Comparison of ENCODE assay signal across 9 mouse cellular contexts in the genomic region with DNA sequence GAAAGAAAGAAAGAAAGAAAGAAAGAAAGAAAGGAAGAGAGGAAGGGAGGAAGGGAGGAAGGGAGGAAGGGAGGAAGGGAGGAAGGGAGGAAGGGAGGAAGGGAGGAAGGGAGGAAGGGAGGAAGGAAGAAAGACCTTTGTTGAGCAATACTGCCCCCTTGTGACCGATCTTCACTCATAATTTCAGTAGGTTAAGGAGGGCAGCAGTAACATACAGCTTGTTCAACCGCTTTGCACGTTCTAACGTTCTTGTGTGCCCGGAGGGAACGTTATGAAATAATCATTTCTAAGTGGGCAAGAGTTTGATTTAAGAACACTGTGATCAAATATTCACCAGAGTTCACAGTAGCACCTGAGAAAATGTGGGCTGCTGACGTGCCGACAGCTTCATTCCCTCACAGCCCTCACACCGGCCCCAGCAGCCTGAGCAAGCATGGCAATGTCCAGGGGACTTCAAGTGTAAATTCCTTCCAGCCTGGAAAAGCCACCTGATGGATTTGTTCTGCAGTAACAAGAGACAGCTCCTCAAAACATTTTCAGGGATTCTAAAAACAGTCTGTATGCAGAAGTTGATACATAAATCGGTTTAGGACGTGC. TPM values are rescaled to one million over a fixed set of nuclear protein-coding genes. Genes with fewer than 3 reads are reported as not detected.
DNase-seq lines count a peak whose midpoint lies in the region; ATAC-seq and TF ChIP-seq lines count a peak whose summit lies in the region.
"Had no signal": no experiment of that assay in that cellular context is flagged by ENCODE, and none has a peak within 500 bp of the region (broad histone marks: within the 10 kb centered on the region; RNA-seq: fewer than 3 reads in every experiment).

No protein-coding gene starts in this region.

- no peaks in the 10 kb centered on the region for H3K9me3 ChIP-seq in heart, embryonic 10.5 days
- H3K9me3 ChIP-seq in intestine, postnatal 0 days (ENCODE audit: control insufficient read depth) = no peaks in the 10 kb centered on the region

- no peaks in the 10 kb centered on the region for H3K27me3 ChIP-seq in heart, embryonic 10.5 days (ENCODE audit: insufficient read depth, poor library complexity, severe bottlenecking)
- no peaks in the 10 kb centered on the region for H3K27me3 ChIP-seq in intestine, postnatal 0 days (replicated peaks; ENCODE audit: control insufficient read depth, insufficient read depth, low read length)

- peak; percentile 71 for DNase-seq in heart, embryonic 10.5 days (ENCODE audit: low spot score)
- DNase-seq in heart, adult 11 months = no peak
- peak; percentile 73 for DNase-seq in thymus, postnatal 0 days (ENCODE audit: low spot score)
- DNase-seq in thymus, adult 18-20 months = no peak
- DNase-seq in embryo, embryonic 10 days (ENCODE audit: low spot score) = peak; percentile 80
- DNase-seq in retina, postnatal 7 days (ENCODE audit: low read depth, low spot score) = peak; percentile 46
- DNase-seq in yolk sac, embryonic 10.5 days (ENCODE audit: low spot score) = no peak

- peaks cover 14% of the 10 kb centered on the region for H3K4me1 ChIP-seq in heart, embryonic 10.5 days
- no peaks in the 10 kb centered on the region for H3K4me1 ChIP-seq in intestine, postnatal 0 days (replicated peaks; ENCODE audit: control insufficient read depth, insufficient read depth, low read length)

- H3K4me2 ChIP-seq in intestine, postnatal 0 days (replicated peaks; ENCODE audit: low read depth) = no peak overlapping the region; the same call in 1 of the 2 replicates

- H3K27ac ChIP-seq in heart, embryonic 10.5 days = no peak overlapping the region
- no peak overlapping the region for H3K27ac ChIP-seq in intestine, postnatal 0 days (ENCODE audit: low read depth, low read length)
- H3K27ac ChIP-seq: macrophage had no signal

- H3K4me3 ChIP-seq in heart, embryonic 10.5 days = no peak overlapping the region
- H3K4me3 ChIP-seq in intestine, postnatal 0 days (ENCODE audit: low read depth, low read length) = no peak overlapping the region

- WGBS in heart, embryonic 10.5 days = 45% methylated on average over 11 of the region's 11 CpGs
- 33% methylated on average over 11 of the region's 11 CpGs for WGBS in intestine, postnatal 0 days

- ATAC-seq in intestine, postnatal 0 days = no peak

- peak; percentile 83 for TF ChIP-seq CTCF in intestine, postnatal 0 days (IDR thresholded peaks at IDR 0.05; ENCODE audit: low read depth)

- no peaks in the 10 kb centered on the region for H3K36me3 ChIP-seq in heart, embryonic 10.5 days
- H3K36me3 ChIP-seq in intestine, postnatal 0 days (ENCODE audit: control insufficient read depth, insufficient read depth) = no peaks in the 10 kb centered on the region

- H3K9ac ChIP-seq in intestine, postnatal 0 days (ENCODE audit: low read depth, low read length) = no peak overlapping the region

RNA-seq across cellular contexts. Expression of a gene that starts 26.2 kb away (rescaled TPM):
- 91.6 and 122 TPM in 2 replicates for polyA plus RNA-seq in heart, embryonic 10.5 days (2016; fragmentation: Nextera tagmentation; extraction: Ambion mirVana)
- 98.4 and 99.3 TPM in 2 replicates for polyA plus RNA-seq in thymus, postnatal 0 days (2015; fragmentation: Nextera tagmentation; extraction: Ambion mirVana)
- 31.0 and 32.2 TPM in 2 replicates for polyA plus RNA-seq in intestine, postnatal 0 days (2015; fragmentation: Nextera tagmentation; extraction: Ambion mirVana)

Comparison
In these comparisons a context has a peak if more than half of its experiments do, and no peak if none do; other contexts are left out.
1. DNase-seq: peak in heart, embryonic 10.5 days (single experiment), thymus, postnatal 0 days (single experiment), embryo, embryonic 10 days (single experiment) and retina, postnatal 7 days (single experiment); none in heart, adult 11 months (single experiment), thymus, adult 18-20 months (0 of 2) and yolk sac, embryonic 10.5 days (single experiment).